Mouse (Mus musculus) limb, embryonic 14.5 days (tissue): Measurements from ENCODE around the gene Ell. TPM values are rescaled to one million over a fixed set of nuclear protein-coding genes. Genes with fewer than 3 reads are reported as not detected.
A peak's percentile ranks its signal among the peaks of the same experiment; 100 is the strongest.

ENCODE experiments used
- ATAC-seq: fragments of 200-750 bp; cut with Nextera tagmentation; 2 replicates; pipeline ENCODE4 v1.8.0; 2017; ENCODE audit warnings: low read depth, moderate number of reproducible peaks, moderate TSS enrichment; ENCODE audit not compliant: low FRiP score
- DNase-seq: peaks from one replicate; pipeline ENCODE4 v3.0.0-alpha.2; 2015; ENCODE audit warnings: low spot score
- H3K27ac ChIP-seq: fragments of 300-500 bp; sonication (generic); replicated peaks from 2 replicates; pipeline ENCODE4 v1.5.1; 2014; ENCODE audit warnings: low read depth, mild to moderate bottlenecking, low read length, moderate library complexity, mixed read lengths
- H3K27me3 ChIP-seq: fragments of 300-500 bp; sonication (generic); 2 replicates; pipeline ENCODE4 v1.6.1; 2014; ENCODE audit warnings: low read length, mixed read lengths; ENCODE audit not compliant: control insufficient read depth, insufficient read depth
- H3K36me3 ChIP-seq: fragments of 300-500 bp; sonication (generic); 2 replicates; pipeline ENCODE4 v1.6.1; 2014; ENCODE audit warnings: mild to moderate bottlenecking, low read length, moderate library complexity, mixed read lengths; ENCODE audit not compliant: control insufficient read depth, insufficient read depth
- H3K4me1 ChIP-seq: fragments of 300-500 bp; sonication (generic); 2 replicates; pipeline ENCODE4 v1.6.1; 2014; ENCODE audit warnings: antibody characterized with exemption, low read length, mixed read lengths; ENCODE audit not compliant: control insufficient read depth, insufficient read depth
- H3K4me2 ChIP-seq: fragments of 300-500 bp; sonication (generic); replicated peaks from 2 replicates; pipeline ENCODE4 v1.6.1; 2014; ENCODE audit warnings: low read depth, mild to moderate bottlenecking, low read length, moderate library complexity; ENCODE audit not compliant: severe bottlenecking
- H3K4me3 ChIP-seq: fragments of 300-500 bp; sonication (generic); replicated peaks from 2 replicates; pipeline ENCODE4 v1.5.1; 2014; ENCODE audit warnings: low read length
- H3K9ac ChIP-seq: fragments of 300-500 bp; sonication (generic); 2 replicates; pipeline ENCODE4 v1.6.1; 2014; ENCODE audit warnings: mild to moderate bottlenecking, low read depth, low read length, moderate library complexity; ENCODE audit not compliant: severe bottlenecking
- H3K9me3 ChIP-seq: fragments of 300-500 bp; sonication (generic); 2 replicates; pipeline ENCODE4 v1.6.1; 2016; ENCODE audit warnings: low read length; ENCODE audit not compliant: control insufficient read depth
- POLR2A ChIP-seq: fragments of 200-500 bp; IDR thresholded peaks from 2 replicates; pipeline ENCODE4 v1.8.0; 2012; ENCODE audit warnings: inconsistent platforms, mild to moderate bottlenecking, moderate library complexity, borderline replicate concordance; ENCODE audit not compliant: insufficient read depth, insufficient read length; ENCODE audit errors: extremely low read depth
- WGBS: fragments of 180-500 bp; shearing (Covaris S2); extraction: QIAGEN DNeasy Blood & Tissue Kit; methylation state at CpG from one replicate; pipeline ENCODE4 v1.1.7; 2014; 5-methylcytosine and 5-hydroxymethylcytosine counted together
- polyA plus RNA-seq, 2 experiments: library from polyadenylated mRNA; depleted of rRNA in 1 of 2; stranded (reverse) in 1 of 2; unstranded in 1 of 2; fragments of >200 nt; fragmentation: Nextera tagmentation in 1 of 2; extraction: Ambion mirVana in 1 of 2; gene quantifications; 2 replicates each; pipeline versions ENCODE4 v1.2.1 to v1.2.3; 2012 to 2014

The Ell gene
- polyA plus RNA-seq, 2 experiments, result 20.2 to 30.3 TPM

GRCm38 (mm10) chr8:70495771-70496062 is 43.5 kb upstream of the Ell start:
- ATAC-seq (no peak), DNase-seq (no peak)
- peak overlapping the region; percentile 52 for H3K9ac ChIP-seq
- peak overlapping the region; percentile 91 for H3K4me2 ChIP-seq
- H3K4me3 ChIP-seq, result peak overlapping the region; percentile 55
- H3K36me3 ChIP-seq, result no peaks in the 10 kb centered on the region
- H3K4me1 ChIP-seq, result peaks cover 50% of the 10 kb centered on the region
- peak overlapping the region; percentile 73 for H3K27ac ChIP-seq
- 10% methylated on average over 12 of the region's 12 CpGs for WGBS
- TF ChIP-seq POLR2A, result no peak
- peaks cover 50% of the 10 kb centered on the region for H3K27me3 ChIP-seq
- no peaks in the 10 kb centered on the region for H3K9me3 ChIP-seq

- Histone ChIP-seq H3K27ac (no peak overlapping the region), H3K9ac (no peak overlapping the region), H3K9me3 (no peaks in the 10 kb centered on the region), H3K36me3 (no peaks in the 10 kb centered on the region), H3K4me3 (0 out of 2 replicates have a peak overlapping the region, but pooled peaks have one; percentile 10), H3K4me1 (peaks cover 54% of the 10 kb centered on the region), H3K4me2 (peak overlapping the region; percentile 20), H3K27me3 (peaks cover 11% of the 10 kb centered on the region; the same call in 1 of the 2 replicates)
- DNase-seq, result no peak
- no peak for ATAC-seq
- no peak for TF ChIP-seq POLR2A
- WGBS, result 16% methylated on average over 37 of the region's 39 CpGs
Observed at GRCm38 (mm10) chr8:70500386-70501301, 38.6 kb upstream of the Ell start.

GRCm38 (mm10) chr8:70501820-70502529 is 37.3 kb upstream of the Ell start:
- Histone ChIP-seq H3K4me1 (peaks cover 56% of the 10 kb centered on the region), H3K4me3 (no peak overlapping the region), H3K9ac (no peak overlapping the region), H3K9me3 (no peaks in the 10 kb centered on the region), H3K36me3 (peaks cover 3% of the 10 kb centered on the region; the same call in 1 of the 2 replicates), H3K27ac (no peak overlapping the region), H3K4me2 (peak overlapping the region; percentile 25), H3K27me3 (peaks cover 8% of the 10 kb centered on the region; the same call in 1 of the 2 replicates)
- WGBS, result 14% methylated on average over 23 of the region's 23 CpGs
- DNase-seq (peak; percentile 67), ATAC-seq (no peak)
- TF ChIP-seq POLR2A, result no peak

DNA sequence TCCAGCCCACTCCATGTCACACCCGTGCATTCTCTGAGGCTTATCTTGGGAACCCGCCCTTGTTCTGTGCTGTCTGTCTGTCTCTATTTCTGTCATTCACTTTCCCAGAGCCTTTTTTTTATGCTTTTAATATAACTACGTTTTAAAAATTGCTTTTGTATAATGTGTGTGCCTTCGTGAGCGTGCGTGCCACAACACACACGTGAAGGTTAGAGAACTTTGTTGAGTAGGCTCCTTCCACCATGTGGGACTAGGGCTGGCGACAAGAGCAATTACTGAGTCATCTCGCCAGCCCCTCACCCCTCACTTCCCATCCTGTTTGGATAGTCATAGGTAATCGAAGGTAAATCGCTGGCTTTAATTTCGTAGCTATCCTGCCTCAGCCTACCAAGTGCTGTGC is 36.7 kb upstream of the Ell start:
- Histone ChIP-seq H3K36me3 (peaks cover 7% of the 10 kb centered on the region), H3K9ac (no peak overlapping the region), H3K4me2 (peak overlapping the region; percentile 25), H3K9me3 (no peaks in the 10 kb centered on the region), H3K4me1 (peaks cover 57% of the 10 kb centered on the region), H3K4me3 (no peak overlapping the region), H3K27ac (no peak overlapping the region), H3K27me3 (peaks cover 8% of the 10 kb centered on the region; the same call in 1 of the 2 replicates)
- no peak for ATAC-seq
- TF ChIP-seq POLR2A, result no peak
- no peak for DNase-seq
- 36% methylated on average over 12 of the region's 12 CpGs for WGBS

GRCm38 (mm10) chr8:70503062-70503750 is 36.1 kb upstream of the Ell start:
- Histone ChIP-seq H3K27me3 (peaks cover 8% of the 10 kb centered on the region; the same call in 1 of the 2 replicates), H3K4me1 (peaks cover 57% of the 10 kb centered on the region), H3K36me3 (peaks cover 13% of the 10 kb centered on the region), H3K27ac (no peak overlapping the region), H3K9ac (no peak overlapping the region), H3K9me3 (no peaks in the 10 kb centered on the region), H3K4me2 (peak overlapping the region; percentile 25), H3K4me3 (no peak overlapping the region)
- ATAC-seq (peak; percentile 5; the same call in 1 of the 2 replicates), DNase-seq (peak; percentile 67)
- no peak for TF ChIP-seq POLR2A
- 10% methylated on average over 45 of the region's 46 CpGs for WGBS
